Mouse (Mus musculus) limb, embryonic 10.5 days (tissue): ENCODE data around the gene Rab43. TPM values are rescaled to one million over a fixed set of nuclear protein-coding genes. Genes with fewer than 3 reads are reported as not detected.
A peak's percentile ranks its signal among the peaks of the same experiment; 100 is the strongest.

Experiments used
- DNase-seq: peaks from one replicate; pipeline ENCODE4 v3.0.0-alpha.2; 2017; ENCODE audit warnings: low spot score
- H3K27ac ChIP-seq: fragments of 300-500 bp; sonication (generic); 2 replicates; pipeline ENCODE4 v1.5.1; 2016; ENCODE audit warnings: mild to moderate bottlenecking
- H3K27me3 ChIP-seq: fragments of 300-500 bp; sonication (generic); 2 replicates; pipeline ENCODE4 v1.6.1; 2016; ENCODE audit warnings: low read depth, mild to moderate bottlenecking; ENCODE audit not compliant: poor library complexity, severe bottlenecking
- H3K36me3 ChIP-seq: fragments of 300-500 bp; sonication (generic); 2 replicates; pipeline ENCODE4 v1.6.1; 2016; ENCODE audit warnings: mild to moderate bottlenecking, moderate library complexity
- H3K4me1 ChIP-seq: fragments of 300-500 bp; sonication (generic); 2 replicates; pipeline ENCODE4 v1.6.1; 2016
- H3K4me3 ChIP-seq: fragments of 300-500 bp; sonication (generic); 2 replicates; pipeline ENCODE4 v1.5.1; 2016; ENCODE audit warnings: mild to moderate bottlenecking, moderate library complexity
- H3K9me3 ChIP-seq: fragments of 300-500 bp; sonication (generic); replicated peaks from 2 replicates; pipeline ENCODE4 v1.6.1; 2016; ENCODE audit warnings: mild to moderate bottlenecking
- WGBS: fragments of 180-500 bp; shearing (Covaris S2); methylation state at CpG from one replicate; pipeline ENCODE4 v1.1.7; 2016; 5-methylcytosine and 5-hydroxymethylcytosine counted together
- polyA plus RNA-seq: library from polyadenylated mRNA; unstranded; fragments of >200 nt; fragmentation: Nextera tagmentation; extraction: Ambion mirVana; gene quantifications from 2 replicates; pipeline ENCODE4 v1.2.1, GENCODE M21; 2016

Rab43 gene
- polyA plus RNA-seq, 1 experiment from 2014 or later: 7.6 TPM

DNA sequence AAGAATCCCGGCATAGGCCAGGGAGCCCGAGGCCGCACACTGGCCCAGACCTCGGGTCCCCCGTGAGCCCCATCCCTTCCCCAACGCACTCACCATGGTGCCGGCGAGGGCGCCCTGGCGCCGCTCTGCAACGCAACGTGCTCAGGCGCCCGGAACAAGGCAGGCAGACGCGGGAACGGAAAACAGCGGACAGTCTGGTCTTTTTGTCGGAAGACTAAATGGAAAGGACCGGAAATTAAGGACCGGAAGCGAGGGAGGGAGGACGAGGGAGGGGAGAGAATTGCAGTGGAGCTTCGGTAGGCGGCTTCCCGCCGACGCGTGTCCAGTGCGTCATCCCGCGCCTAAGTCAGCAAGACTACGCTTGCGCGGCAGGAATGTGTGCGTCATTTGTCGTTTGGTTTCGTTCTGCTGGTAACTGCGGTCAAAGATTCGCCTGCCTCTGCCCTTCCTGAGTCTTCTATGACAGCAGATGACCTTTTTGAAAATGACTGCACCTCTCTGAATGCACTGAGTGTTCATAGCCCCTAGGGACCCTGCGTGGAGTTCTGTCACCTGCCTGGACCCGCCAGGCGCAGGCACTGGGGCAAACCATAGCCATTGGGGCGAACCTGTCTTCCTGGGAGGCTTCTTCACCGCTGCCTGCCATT lies 26.7 kb upstream of the Rab43 start, which contains the start of gene Isy1:
Isy1 (minus strand) TSS at position 248 of the 647 bp plus-strand sequence.
- Histone ChIP-seq H3K4me3 (peak within 1 kb of the TSS; percentile 86), H3K27ac (peak within 1 kb of the TSS; percentile 94), H3K36me3 (peaks cover 54% of the 10 kb centered on the region), H3K27me3 (no peaks in the 10 kb centered on the region), H3K4me1 (peaks cover 16% of the 10 kb centered on the region), H3K9me3 (no peaks in the 10 kb centered on the region)
- under 1% methylated on average over 46 of the region's 46 CpGs for WGBS
- peak; percentile 95 for DNase-seq

DNA sequence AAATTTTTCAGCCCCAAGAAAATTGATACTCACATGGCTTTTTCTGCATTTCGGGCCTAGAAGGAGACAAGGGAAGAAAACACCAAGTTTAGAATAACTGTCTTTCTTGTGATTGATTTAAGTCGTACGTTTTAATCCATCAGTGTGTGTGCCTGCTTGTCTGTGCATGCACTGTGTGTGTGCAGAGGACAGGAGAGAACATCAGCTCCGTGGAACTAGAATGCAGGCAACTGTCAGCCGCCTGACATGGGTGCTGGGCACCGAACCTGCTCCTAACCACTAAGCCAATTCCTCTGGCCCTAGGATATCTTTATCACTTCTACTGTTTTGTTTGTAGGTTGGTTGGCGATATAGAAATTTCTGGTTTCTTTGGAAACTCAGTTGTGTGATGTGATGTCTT lies 23.7 kb upstream of the Rab43 start, which contains the start of gene Gm45140:
Gm45140 (minus strand) TSS at position 101 of the 400 bp plus-strand sequence.
- Histone ChIP-seq H3K27me3 (no peaks in the 10 kb centered on the region), H3K27ac (no peak within 1 kb of the TSS), H3K36me3 (peaks cover 57% of the 10 kb centered on the region), H3K9me3 (no peaks in the 10 kb centered on the region), H3K4me1 (peaks cover 16% of the 10 kb centered on the region), H3K4me3 (no peak within 1 kb of the TSS)
- WGBS: 96% methylated on average over 7 of the region's 7 CpGs
- DNase-seq: no peak

DNA sequence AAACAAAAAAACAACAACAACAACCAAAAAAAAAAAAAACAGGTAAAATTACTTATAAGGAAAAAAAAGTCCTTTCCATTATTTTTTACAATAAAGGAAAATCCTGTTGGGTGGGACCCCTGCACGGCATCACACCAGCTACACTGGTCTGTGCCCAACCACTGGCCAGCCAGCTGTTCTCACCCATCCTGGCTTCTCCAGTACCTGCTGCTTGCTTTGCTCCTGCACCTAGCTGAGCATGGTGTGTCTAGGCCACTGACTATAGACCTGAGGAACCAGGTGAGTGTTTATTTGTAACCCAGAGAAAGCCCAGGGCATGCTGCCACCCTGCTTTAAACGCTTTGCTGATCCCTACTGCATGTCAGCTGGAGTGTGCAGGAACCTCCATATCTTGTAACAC lies 8.4 kb upstream of the Rab43 start:
- Histone ChIP-seq H3K27me3 (no peaks in the 10 kb centered on the region), H3K4me3 (no peak overlapping the region), H3K9me3 (no peaks in the 10 kb centered on the region), H3K36me3 (peaks cover 99% of the 10 kb centered on the region), H3K27ac (no peak overlapping the region), H3K4me1 (no peaks in the 10 kb centered on the region)
- 93% methylated on average over 2 of the region's 2 CpGs for WGBS
- no peak for DNase-seq

- DNase-seq: no peak
- Histone ChIP-seq H3K27ac (no peak overlapping the region), H3K27me3 (no peaks in the 10 kb centered on the region), H3K4me1 (peaks cover 25% of the 10 kb centered on the region), H3K4me3 (no peak overlapping the region), H3K36me3 (peaks cover 63% of the 10 kb centered on the region), H3K9me3 (no peaks in the 10 kb centered on the region)
- WGBS: 92% methylated on average over 5 of the region's 5 CpGs
Observed at GRCm38 (mm10) chr6:87814486-87814885, 2.5 kb upstream of the Rab43 start.

GRCm38 (mm10) chr6:87812656-87813055 lies 692 bp upstream of the Rab43 start:
- 0 out of 2 replicates have a peak overlapping the region, but pooled peaks have one; percentile 82 for H3K27ac ChIP-seq
- H3K4me1 ChIP-seq: peaks cover 25% of the 10 kb centered on the region
- H3K4me3 ChIP-seq: peak overlapping the region; percentile 78

DNA sequence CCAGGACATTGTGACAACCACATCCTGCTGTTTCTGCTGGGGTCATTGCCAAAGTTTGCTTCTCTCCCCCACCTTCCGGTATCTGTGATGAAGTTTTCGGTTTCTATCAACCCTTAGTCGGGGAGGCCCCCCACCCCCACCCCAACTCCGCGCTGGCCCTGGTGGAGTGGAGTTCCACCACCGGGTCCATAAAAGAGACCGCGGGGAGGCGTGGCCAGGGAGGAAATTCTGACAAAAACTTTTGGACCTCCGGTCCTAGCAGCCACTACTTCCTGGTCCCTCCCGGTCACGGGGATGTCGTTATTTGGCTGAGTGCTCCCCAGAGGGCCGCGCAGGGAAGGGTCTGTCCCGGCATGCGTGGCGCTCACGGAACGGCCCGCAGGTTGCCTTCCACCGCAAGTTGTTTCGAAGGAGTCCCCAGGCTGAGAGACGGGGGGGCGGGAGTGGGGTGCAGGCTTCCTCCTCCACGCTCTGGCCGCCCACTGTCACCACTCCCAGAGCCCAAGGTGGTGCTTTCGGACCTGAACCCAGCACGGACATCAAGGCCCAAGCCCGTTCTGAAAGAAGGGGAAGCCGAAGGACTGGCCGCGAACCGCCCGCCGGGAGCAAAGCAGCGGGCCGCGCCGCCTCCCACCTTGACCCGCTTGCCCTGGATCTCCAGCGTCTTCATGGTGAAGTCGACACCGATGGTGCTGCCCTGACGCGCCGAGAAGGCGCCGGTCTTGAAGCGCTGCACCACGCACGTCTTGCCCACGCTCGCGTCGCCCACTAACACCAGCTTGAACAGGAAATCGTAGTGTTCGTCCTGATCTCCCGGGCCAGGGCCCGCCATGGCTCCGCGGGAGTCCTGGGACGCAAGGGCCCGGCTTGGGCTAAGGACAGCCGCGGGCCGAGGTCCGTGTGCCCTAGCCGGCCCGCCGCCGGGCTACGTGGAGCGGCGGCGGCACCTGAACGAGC lies 973 bp downstream of the Rab43 start:
- Histone ChIP-seq H3K27me3 (no peaks in the 10 kb centered on the region), H3K9me3 (no peaks in the 10 kb centered on the region), H3K27ac (peak overlapping the region; percentile 82), H3K4me3 (peak overlapping the region; percentile 78), H3K36me3 (peaks cover 28% of the 10 kb centered on the region), H3K4me1 (peaks cover 25% of the 10 kb centered on the region)
- under 1% methylated on average over 77 of the region's 77 CpGs for WGBS
- peak; percentile 59 for DNase-seq

More at GRCm38 (mm10) chr6:87812656-87813055, 692 bp upstream of the Rab43 start:
- Histone ChIP-seq H3K9me3 (no peaks in the 10 kb centered on the region), H3K27me3 (no peaks in the 10 kb centered on the region), H3K36me3 (peaks cover 45% of the 10 kb centered on the region)
- DNase-seq: no peak
- WGBS: 82% methylated on average over 1 of the region's 1 CpGs

- peaks cover 25% of the 10 kb centered on the region for H3K4me1 ChIP-seq
- no peak overlapping the region for H3K27ac ChIP-seq
- WGBS: 49% methylated on average over 6 of the region's 6 CpGs
- DNase-seq: no peak
- peak overlapping the region; percentile 78 for H3K4me3 ChIP-seq
- no peaks in the 10 kb centered on the region for H3K9me3 ChIP-seq
- peaks cover 22% of the 10 kb centered on the region for H3K36me3 ChIP-seq
- no peaks in the 10 kb centered on the region for H3K27me3 ChIP-seq
Observed at GRCm38 (mm10) chr6:87810311-87810710, 1.7 kb downstream of the Rab43 start.

- H3K36me3 ChIP-seq: peaks cover 15% of the 10 kb centered on the region
- no peaks in the 10 kb centered on the region for H3K27me3 ChIP-seq
- H3K9me3 ChIP-seq: no peaks in the 10 kb centered on the region
- no peak overlapping the region for H3K4me3 ChIP-seq
- 88% methylated on average over 6 of the region's 6 CpGs for WGBS
- no peak overlapping the region for H3K27ac ChIP-seq
- peaks cover 25% of the 10 kb centered on the region for H3K4me1 ChIP-seq
- no peak for DNase-seq
Observed at GRCm38 (mm10) chr6:87809651-87810161, 2.3 kb downstream of the Rab43 start.

- DNase-seq: no peak
- Histone ChIP-seq H3K36me3 (peaks cover 15% of the 10 kb centered on the region; the same call in 1 of the 2 replicates), H3K27me3 (no peaks in the 10 kb centered on the region), H3K27ac (no peak overlapping the region), H3K4me1 (peaks cover 25% of the 10 kb centered on the region), H3K9me3 (no peaks in the 10 kb centered on the region), H3K4me3 (no peak overlapping the region)
- 93% methylated on average over 2 of the region's 2 CpGs for WGBS
Observed at GRCm38 (mm10) chr6:87809144-87809543, 2.8 kb downstream of the Rab43 start.

- Histone ChIP-seq H3K9me3 (no peaks in the 10 kb centered on the region), H3K36me3 (peaks cover 10% of the 10 kb centered on the region; the same call in 1 of the 2 replicates), H3K4me3 (no peak overlapping the region), H3K27me3 (no peaks in the 10 kb centered on the region), H3K27ac (no peak overlapping the region), H3K4me1 (peaks cover 25% of the 10 kb centered on the region)
- 90% methylated on average over 3 of the region's 3 CpGs for WGBS
- no peak for DNase-seq
Observed at GRCm38 (mm10) chr6:87808521-87808920, 3.4 kb downstream of the Rab43 start.

- no peaks in the 10 kb centered on the region for H3K27me3 ChIP-seq
- DNase-seq: no peak
- H3K4me3 ChIP-seq: no peak overlapping the region
- 0 out of 2 replicates have a peak, but pooled peaks cover 5% of the 10 kb centered on the region for H3K36me3 ChIP-seq
- peaks cover 25% of the 10 kb centered on the region for H3K4me1 ChIP-seq
- WGBS: 83% methylated on average over 4 of the region's 4 CpGs
- no peak overlapping the region for H3K27ac ChIP-seq
- H3K9me3 ChIP-seq: no peaks in the 10 kb centered on the region
Observed at GRCm38 (mm10) chr6:87807735-87808440, 4.1 kb downstream of the Rab43 start.

- H3K4me1 ChIP-seq: peaks cover 16% of the 10 kb centered on the region
- 67% methylated on average over 2 of the region's 2 CpGs for WGBS
- H3K4me3 ChIP-seq: no peak overlapping the region
- no peaks in the 10 kb centered on the region for H3K27me3 ChIP-seq
- no peak for DNase-seq
- H3K36me3 ChIP-seq: 0 out of 2 replicates have a peak, but pooled peaks cover 5% of the 10 kb centered on the region
- no peak overlapping the region for H3K27ac ChIP-seq
- no peaks in the 10 kb centered on the region for H3K9me3 ChIP-seq
Observed at GRCm38 (mm10) chr6:87806857-87807256, 5.1 kb downstream of the Rab43 start.
